ENCODE assay signal across 16 mouse cellular contexts in the genomic region with DNA sequence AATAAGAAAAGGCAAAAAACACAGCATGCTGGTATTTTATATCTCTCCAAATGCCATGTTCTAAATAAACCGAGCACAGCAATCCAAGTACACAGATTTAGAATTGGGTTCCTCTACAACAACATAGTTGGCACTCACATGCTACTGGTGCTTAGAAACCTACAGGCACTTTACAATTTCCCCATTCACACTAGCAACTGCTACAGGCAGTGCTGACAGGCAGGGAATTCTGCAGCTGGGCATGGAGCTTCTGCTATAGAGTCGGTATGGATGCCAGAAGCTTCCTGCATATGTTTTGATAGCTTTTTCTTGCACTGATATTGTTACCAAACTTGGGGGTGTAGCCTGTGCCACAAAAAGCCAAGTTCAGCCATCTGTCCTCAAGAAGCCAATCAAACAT.
DNase-seq lines count a peak whose midpoint lies in the region; ATAC-seq and TF ChIP-seq lines count a peak whose summit lies in the region.
"Had no signal": no experiment of that assay in that cellular context is flagged by ENCODE, and none has a peak within 500 bp of the region (broad histone marks: within the 10 kb centered on the region; RNA-seq: fewer than 3 reads in every experiment).

No protein-coding gene starts in this region.

- no peaks in the 10 kb centered on the region for H3K9me3 ChIP-seq in hindbrain, postnatal 0 days (ENCODE audit: low read length)
- H3K9me3 ChIP-seq in hindbrain, embryonic 13.5 days: no peaks in the 10 kb centered on the region
- H3K9me3 ChIP-seq in intestine, embryonic 16.5 days (ENCODE audit: control insufficient read depth, low read length): no peaks in the 10 kb centered on the region
- H3K9me3 ChIP-seq: embryonic facial prominence, embryonic 12.5 days; kidney, embryonic 15.5 days; liver, embryonic 12.5 days had no signal

- TF ChIP-seq CTCF in hindbrain, postnatal 0 days (IDR thresholded peaks at IDR 0.05; ENCODE audit: low read depth): no peak

- intact Hi-C loops in left cerebral cortex, postnatal 10 days (cut with DNase I): no loop called here

- no peak overlapping the region for H3K4me3 ChIP-seq in hindbrain, postnatal 0 days (ENCODE audit: low read length)
- no peak overlapping the region for H3K4me3 ChIP-seq in hindbrain, embryonic 13.5 days
- no peak overlapping the region for H3K4me3 ChIP-seq in intestine, embryonic 16.5 days (ENCODE audit: low read length)
- H3K4me3 ChIP-seq: embryonic facial prominence, embryonic 12.5 days; kidney, embryonic 15.5 days; liver, embryonic 12.5 days; myocyte had no signal

- WGBS in hindbrain, postnatal 0 days: 40% methylated on average over 2 of the region's 2 CpGs
- 81% methylated on average over 2 of the region's 2 CpGs for WGBS in hindbrain, embryonic 13.5 days
- WGBS in intestine, embryonic 16.5 days: 86% methylated on average over 2 of the region's 2 CpGs

- H3K9ac ChIP-seq in hindbrain, postnatal 0 days (replicated peaks; ENCODE audit: low read length): no peak overlapping the region
- no peak overlapping the region for H3K9ac ChIP-seq in hindbrain, embryonic 13.5 days
- H3K9ac ChIP-seq in intestine, embryonic 16.5 days (ENCODE audit: low read depth, low read length): no peak overlapping the region
- H3K9ac ChIP-seq: embryonic facial prominence, embryonic 12.5 days; kidney, embryonic 15.5 days; liver, embryonic 12.5 days had no signal

- H3K36me3 ChIP-seq in hindbrain, postnatal 0 days (ENCODE audit: insufficient read depth, low read length): no peaks in the 10 kb centered on the region
- H3K36me3 ChIP-seq in hindbrain, embryonic 13.5 days: peaks cover 3% of the 10 kb centered on the region; the same call in 1 of the 2 replicates
- H3K36me3 ChIP-seq in intestine, embryonic 16.5 days (ENCODE audit: control insufficient read depth, insufficient read depth, low read length): no peaks in the 10 kb centered on the region
- H3K36me3 ChIP-seq: embryonic facial prominence, embryonic 12.5 days; kidney, embryonic 15.5 days; liver, embryonic 12.5 days had no signal

- 0 out of 2 replicates have a peak, but pooled peaks have one; percentile 38 for ATAC-seq in hindbrain, postnatal 0 days
- ATAC-seq in hindbrain, embryonic 13.5 days (ENCODE audit: low FRiP score): no peak
- no peak for ATAC-seq in intestine, embryonic 16.5 days
- no peak for ATAC-seq in erythroid progenitor cell, adult 5-6 weeks (replicated peaks; ENCODE audit: low FRiP score, poor library complexity, severe bottlenecking)
- ATAC-seq: liver, embryonic 12.5 days had no signal

- no peak overlapping the region for H3K4me2 ChIP-seq in hindbrain, postnatal 0 days (ENCODE audit: low read depth, low read length)
- H3K4me2 ChIP-seq in hindbrain, embryonic 13.5 days: no peak overlapping the region
- H3K4me2 ChIP-seq in intestine, embryonic 16.5 days (ENCODE audit: low read depth, low read length): no peak overlapping the region
- H3K4me2 ChIP-seq: embryonic facial prominence, embryonic 12.5 days; kidney, embryonic 15.5 days; liver, embryonic 12.5 days had no signal

- peak; percentile 25 for DNase-seq in hindbrain, postnatal 0 days (ENCODE audit: low spot score)
- DNase-seq in frontal cortex, postnatal 14 days (ENCODE audit: low spot score in 2 of 2): peak; percentile 20 to 25
- DNase-seq in left cerebral cortex, postnatal 10 days (ENCODE audit: extremely low spot score in 1 of 2, low spot score in 2 of 2): peak; percentile 24 to 56
- peak; percentile 11 for DNase-seq in right cerebral cortex, postnatal 4 days
- DNase-seq in liver: no peak
- DNase-seq: adrenal gland, adult 8-10 months; B cell, adult 2 months; heart, postnatal 10 days had no signal

- 0 out of 2 replicates have a peak, but pooled peaks cover 6% of the 10 kb centered on the region for H3K4me1 ChIP-seq in hindbrain, postnatal 0 days (ENCODE audit: insufficient read depth, low read length)
- H3K4me1 ChIP-seq in hindbrain, embryonic 13.5 days (replicated peaks): no peaks in the 10 kb centered on the region
- H3K4me1 ChIP-seq in intestine, embryonic 16.5 days (ENCODE audit: control insufficient read depth, insufficient read depth, low read length): no peaks in the 10 kb centered on the region
- H3K4me1 ChIP-seq: embryonic facial prominence, embryonic 12.5 days; kidney, embryonic 15.5 days; liver, embryonic 12.5 days had no signal

- H3K27ac ChIP-seq in hindbrain, postnatal 0 days: no peak overlapping the region
- H3K27ac ChIP-seq in hindbrain, embryonic 13.5 days: no peak overlapping the region
- no peak overlapping the region for H3K27ac ChIP-seq in intestine, embryonic 16.5 days (ENCODE audit: low read length)
- H3K27ac ChIP-seq: embryonic facial prominence, embryonic 12.5 days; kidney, embryonic 15.5 days; liver, embryonic 12.5 days; stomach, postnatal 0 days had no signal

- H3K27me3 ChIP-seq in hindbrain, postnatal 0 days (ENCODE audit: insufficient read depth, low read length): no peaks in the 10 kb centered on the region
- no peaks in the 10 kb centered on the region for H3K27me3 ChIP-seq in hindbrain, embryonic 13.5 days
- no peaks in the 10 kb centered on the region for H3K27me3 ChIP-seq in intestine, embryonic 16.5 days (replicated peaks; ENCODE audit: control insufficient read depth, insufficient read depth, low read length)
- H3K27me3 ChIP-seq: embryonic facial prominence, embryonic 12.5 days; kidney, embryonic 15.5 days; liver, embryonic 12.5 days had no signal
